Mouse (Mus musculus): ENCODE measurements around the gene Cartpt. TPM values are rescaled to one million over a fixed set of nuclear protein-coding genes. Genes with fewer than 3 reads are reported as not detected.
"Not testable (repeated sequence)": the region's sequence is repeated elsewhere in the genome, so short reads cannot be mapped to it uniquely, and the experiment has no call there.

The Cartpt gene
- polyA plus RNA-seq, 2 experiments, result not detected

- no peak overlapping the region for H3K4me2 ChIP-seq (ENCODE audit: low read depth)
- no peaks in the 10 kb centered on the region for H3K27me3 ChIP-seq (ENCODE audit: control insufficient read depth, insufficient read depth, low read length)
- H3K9me3 ChIP-seq (ENCODE audit: control insufficient read depth, low read length), result no peaks in the 10 kb centered on the region
- no peak overlapping the region for H3K9ac ChIP-seq (replicated peaks)
- WGBS (ENCODE audit: insufficient replicate concordance), result 0% methylated on average over 1 of the region's 1 CpGs
- no peaks in the 10 kb centered on the region for H3K4me1 ChIP-seq (replicated peaks; ENCODE audit: control insufficient read depth in 2 of 2, insufficient read depth in 2 of 2, low read length in 1 of 2)
- H3K4me3 ChIP-seq (ENCODE audit: insufficient read depth in 1 of 2, low read depth in 2 of 2, low read length in 2 of 2), result no peak overlapping the region
- DNase-seq (ENCODE audit: low read depth in 3 of 3, low spot score in 3 of 3), result peak in 1 of 3 experiments; percentile 24
- TF ChIP-seq CTCF (IDR thresholded peaks at IDR 0.05; ENCODE audit: low read depth), result peak; percentile 86
- no peak for TF ChIP-seq EP300 (IDR thresholded peaks at IDR 0.05; ENCODE audit: low read depth)
- no peaks in the 10 kb centered on the region for H3K36me3 ChIP-seq (replicated peaks; ENCODE audit: control insufficient read depth, insufficient read depth, low read depth)
- H3K27ac ChIP-seq, result no peak overlapping the region
- no peak for ATAC-seq (ENCODE audit: insufficient read depth)
Observed at GRCm38 (mm10) chr13:99859082-99859481, 41.8 kb downstream of the Cartpt start.

- H3K4me1 ChIP-seq (replicated peaks; ENCODE audit: control insufficient read depth in 2 of 2, insufficient read depth in 2 of 2, low read length in 1 of 2), result no peaks in the 10 kb centered on the region
- no peaks in the 10 kb centered on the region for H3K27me3 ChIP-seq (ENCODE audit: control insufficient read depth, insufficient read depth, low read length)
- H3K9ac ChIP-seq (replicated peaks), result no peak overlapping the region
- DNase-seq (ENCODE audit: low read depth in 3 of 3, low spot score in 3 of 3) (no peak), ATAC-seq (ENCODE audit: insufficient read depth) (no peak)
- no peak overlapping the region for H3K4me3 ChIP-seq (ENCODE audit: insufficient read depth in 1 of 2, low read depth in 2 of 2, low read length in 2 of 2)
- no peak overlapping the region for H3K4me2 ChIP-seq (ENCODE audit: low read depth)
- no peak overlapping the region for H3K27ac ChIP-seq
- no peaks in the 10 kb centered on the region for H3K36me3 ChIP-seq (replicated peaks; ENCODE audit: control insufficient read depth, insufficient read depth, low read depth)
- H3K9me3 ChIP-seq (ENCODE audit: control insufficient read depth, low read length), result no peaks in the 10 kb centered on the region
- TF ChIP-seq CTCF (IDR thresholded peaks at IDR 0.05; ENCODE audit: low read depth), result no peak
- no peak for TF ChIP-seq EP300 (IDR thresholded peaks at IDR 0.05; ENCODE audit: low read depth)
- WGBS (ENCODE audit: insufficient replicate concordance), result 28% methylated on average over 2 of the region's 2 CpGs
Observed at GRCm38 (mm10) chr13:99857879-99858278, 43.0 kb downstream of the Cartpt start.

- no peaks in the 10 kb centered on the region for H3K4me1 ChIP-seq (replicated peaks; ENCODE audit: control insufficient read depth in 2 of 2, insufficient read depth in 2 of 2, low read length in 1 of 2)
- no peaks in the 10 kb centered on the region for H3K27me3 ChIP-seq (ENCODE audit: control insufficient read depth, insufficient read depth, low read length)
- H3K4me3 ChIP-seq (ENCODE audit: insufficient read depth in 1 of 2, low read depth in 2 of 2, low read length in 2 of 2), result no peak overlapping the region
- H3K9me3 ChIP-seq (ENCODE audit: control insufficient read depth, low read length), result no peaks in the 10 kb centered on the region
- no peak overlapping the region for H3K9ac ChIP-seq (replicated peaks)
- no peaks in the 10 kb centered on the region for H3K36me3 ChIP-seq (replicated peaks; ENCODE audit: control insufficient read depth, insufficient read depth, low read depth)
- H3K27ac ChIP-seq, result no peak overlapping the region
- ATAC-seq (ENCODE audit: insufficient read depth) (no peak), DNase-seq (ENCODE audit: low read depth in 3 of 3, low spot score in 3 of 3) (no peak)
- H3K4me2 ChIP-seq (ENCODE audit: low read depth), result no peak overlapping the region
- TF ChIP-seq CTCF (IDR thresholded peaks at IDR 0.05; ENCODE audit: low read depth) (no peak), EP300 (IDR thresholded peaks at IDR 0.05; ENCODE audit: low read depth) (no peak)
- 64% methylated on average over 9 of the region's 9 CpGs for WGBS (ENCODE audit: insufficient replicate concordance)
Observed at GRCm38 (mm10) chr13:99857336-99857735, 43.6 kb downstream of the Cartpt start.

- Histone ChIP-seq H3K27ac (no peak overlapping the region), H3K9ac (replicated peaks) (no peak overlapping the region), H3K4me2 (ENCODE audit: low read depth) (no peak overlapping the region), H3K9me3 (ENCODE audit: control insufficient read depth, low read length) (no peaks in the 10 kb centered on the region), H3K36me3 (replicated peaks; ENCODE audit: control insufficient read depth, insufficient read depth, low read depth) (no peaks in the 10 kb centered on the region), H3K4me1 (replicated peaks; ENCODE audit: control insufficient read depth in 2 of 2, insufficient read depth in 2 of 2, low read length in 1 of 2) (no peaks in the 10 kb centered on the region), H3K4me3 (ENCODE audit: insufficient read depth in 1 of 2, low read depth in 2 of 2, low read length in 2 of 2) (no peak overlapping the region), H3K27me3 (ENCODE audit: control insufficient read depth, insufficient read depth, low read length) (no peaks in the 10 kb centered on the region; the same call in 1 of the 2 replicates)
- WGBS (ENCODE audit: insufficient replicate concordance), result 65% methylated on average over 5 of the region's 5 CpGs
- no peak for ATAC-seq (ENCODE audit: insufficient read depth)
- DNase-seq (ENCODE audit: low read depth in 3 of 3, low spot score in 3 of 3), result no peak
- TF ChIP-seq EP300 (IDR thresholded peaks at IDR 0.05; ENCODE audit: low read depth) (no peak), CTCF (IDR thresholded peaks at IDR 0.05; ENCODE audit: low read depth) (no peak)
Observed at GRCm38 (mm10) chr13:99855229-99855628, 45.7 kb downstream of the Cartpt start.

- ATAC-seq (ENCODE audit: insufficient read depth), result no peak
- DNase-seq (ENCODE audit: low read depth in 3 of 3, low spot score in 3 of 3), result no peak
- Histone ChIP-seq H3K9ac (replicated peaks) (no peak overlapping the region), H3K36me3 (replicated peaks; ENCODE audit: control insufficient read depth, insufficient read depth, low read depth) (no peaks in the 10 kb centered on the region), H3K27ac (no peak overlapping the region), H3K4me1 (replicated peaks; ENCODE audit: control insufficient read depth in 2 of 2, insufficient read depth in 2 of 2, low read length in 1 of 2) (no peaks in the 10 kb centered on the region), H3K27me3 (ENCODE audit: control insufficient read depth, insufficient read depth, low read length) (no peaks in the 10 kb centered on the region; the same call in 1 of the 2 replicates), H3K4me2 (ENCODE audit: low read depth) (no peak overlapping the region), H3K4me3 (ENCODE audit: insufficient read depth in 1 of 2, low read depth in 2 of 2, low read length in 2 of 2) (no peak overlapping the region), H3K9me3 (ENCODE audit: control insufficient read depth, low read length) (no peaks in the 10 kb centered on the region)
- TF ChIP-seq EP300 (IDR thresholded peaks at IDR 0.05; ENCODE audit: low read depth) (no peak), CTCF (IDR thresholded peaks at IDR 0.05; ENCODE audit: low read depth) (no peak)
- 49% methylated on average over 2 of the region's 2 CpGs for WGBS (ENCODE audit: insufficient replicate concordance)
Observed at GRCm38 (mm10) chr13:99853131-99853530, 47.8 kb downstream of the Cartpt start.

- not testable (repeated sequence) for H3K9me3 ChIP-seq (ENCODE audit: control insufficient read depth, low read length); H3K4me2 ChIP-seq (ENCODE audit: low read depth); DNase-seq (ENCODE audit: low read depth in 3 of 3, low spot score in 3 of 3); H3K4me3 ChIP-seq (ENCODE audit: insufficient read depth in 1 of 2, low read depth in 2 of 2, low read length in 2 of 2); H3K9ac ChIP-seq (replicated peaks); ATAC-seq (ENCODE audit: insufficient read depth); H3K4me1 ChIP-seq (replicated peaks; ENCODE audit: control insufficient read depth in 2 of 2, insufficient read depth in 2 of 2, low read length in 1 of 2); H3K27ac ChIP-seq; H3K36me3 ChIP-seq (replicated peaks; ENCODE audit: control insufficient read depth, insufficient read depth, low read depth); H3K27me3 ChIP-seq (ENCODE audit: control insufficient read depth, insufficient read depth, low read length)
- WGBS (ENCODE audit: insufficient replicate concordance), result 47% methylated on average over 3 of the region's 3 CpGs
Observed at GRCm38 (mm10) chr13:99852416-99852815, 48.5 kb downstream of the Cartpt start.
